Mouse (Mus musculus) intestine, postnatal 0 days (tissue): ENCODE data around the gene Scgb1b30. TPM values are rescaled to one million over a fixed set of nuclear protein-coding genes. Genes with fewer than 3 reads are reported as not detected.

Experiments
- ATAC-seq: fragments of 200-750 bp; cut with Nextera tagmentation; 2 replicates; pipeline ENCODE4 v1.8.0; 2017; ENCODE audit warnings: mild to moderate bottlenecking, moderate TSS enrichment, moderate library complexity
- H3K27ac ChIP-seq: fragments of 300-500 bp; sonication (generic); 2 replicates; pipeline ENCODE4 v1.5.1; 2014; ENCODE audit warnings: mild to moderate bottlenecking, low read depth, low read length, moderate library complexity
- H3K27me3 ChIP-seq: fragments of 300-500 bp; sonication (generic); replicated peaks from 2 replicates; pipeline ENCODE4 v1.6.1; 2014; ENCODE audit warnings: low read length, mixed read lengths; ENCODE audit not compliant: control insufficient read depth, insufficient read depth
- H3K36me3 ChIP-seq: fragments of 300-500 bp; sonication (generic); 2 replicates; pipeline ENCODE4 v1.6.1; 2014; ENCODE audit warnings: mild to moderate bottlenecking, moderate library complexity; ENCODE audit not compliant: control insufficient read depth, insufficient read depth
- H3K4me1 ChIP-seq: fragments of 300-500 bp; sonication (generic); replicated peaks from 2 replicates; pipeline ENCODE4 v1.6.1; 2014; ENCODE audit warnings: antibody characterized with exemption, low read length, mixed read lengths; ENCODE audit not compliant: control insufficient read depth, insufficient read depth
- H3K4me2 ChIP-seq: fragments of 300-500 bp; sonication (generic); replicated peaks from 2 replicates; pipeline ENCODE4 v1.6.1; 2014; ENCODE audit warnings: low read depth, mild to moderate bottlenecking, moderate library complexity
- H3K4me3 ChIP-seq: fragments of 300-500 bp; sonication (generic); 2 replicates; pipeline ENCODE4 v1.5.1; 2014; ENCODE audit warnings: low read depth, low read length
- H3K9ac ChIP-seq: fragments of 300-500 bp; sonication (generic); 2 replicates; pipeline ENCODE4 v1.6.1; 2014; ENCODE audit warnings: mild to moderate bottlenecking, low read depth, low read length
- H3K9me3 ChIP-seq: fragments of 300-500 bp; sonication (generic); 2 replicates; pipeline ENCODE4 v1.6.1; 2016; ENCODE audit warnings: mixed run types; ENCODE audit not compliant: control insufficient read depth
- CTCF ChIP-seq: sonication (generic); IDR thresholded peaks from 2 replicates; pipeline ENCODE4 v1.5.1; 2016; ENCODE audit warnings: low read depth, mild to moderate bottlenecking, control low read depth, antibody characterized with exemption, moderate library complexity
- WGBS: fragments of 180-500 bp; shearing (Covaris S2); extraction: QIAGEN DNeasy Blood & Tissue Kit; methylation state at CpG from one replicate; pipeline ENCODE4 v1.1.7; 2014; 5-methylcytosine and 5-hydroxymethylcytosine counted together
- polyA plus RNA-seq: library from polyadenylated mRNA; unstranded; fragments of >200 nt; fragmentation: Nextera tagmentation; extraction: Ambion mirVana; gene quantifications from 2 replicates; pipeline ENCODE4 v1.2.1, GENCODE M21; 2015

Gene Scgb1b30
- polyA plus RNA-seq, 1 experiment from 2014 or later: not detected

- H3K4me3 ChIP-seq: peak within 1 kb of the TSS; percentile 71
- no peak for TF ChIP-seq CTCF
- H3K9ac ChIP-seq: peak within 1 kb of the TSS; percentile 87
- H3K27me3 ChIP-seq: no peaks in the 10 kb centered on the region
- peak; percentile 80 for ATAC-seq
- WGBS: 2% methylated on average over 33 of the region's 65 CpGs
- H3K9me3 ChIP-seq: no peaks in the 10 kb centered on the region
- peak within 1 kb of the TSS; percentile 75 for H3K27ac ChIP-seq
- peak within 1 kb of the TSS; percentile 87 for H3K4me2 ChIP-seq
- H3K36me3 ChIP-seq: no peaks in the 10 kb centered on the region
- no peaks in the 10 kb centered on the region for H3K4me1 ChIP-seq
Measured at GRCm38 (mm10) chr7:34133117-34133762, 38.0 kb downstream of the Scgb1b30 start, which contains the start of gene Wtip. Gene Wtip, minus strand, starts transcription at chr7:34133268.

DNA sequence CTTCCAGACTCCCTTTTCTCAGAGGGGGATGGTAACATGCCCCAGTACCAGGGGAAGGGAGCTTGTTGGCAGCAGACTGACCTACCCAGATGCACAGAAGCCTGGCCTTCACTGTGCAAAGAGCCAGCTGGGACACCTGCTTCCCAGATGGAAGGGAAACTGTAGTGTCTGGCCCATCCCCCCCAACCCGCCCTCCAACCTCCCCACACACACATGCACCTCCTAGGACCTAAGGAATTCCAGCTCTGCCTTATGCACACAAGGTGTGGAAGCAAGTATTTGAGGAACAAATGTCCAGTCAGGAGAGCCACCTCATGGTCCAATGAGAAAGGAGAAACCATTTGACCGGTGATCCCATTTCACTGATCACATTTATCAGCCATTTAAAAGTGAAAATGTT lies 39.1 kb downstream of the Scgb1b30 start:
- WGBS: 56% methylated on average over 2 of the region's 2 CpGs
- no peak overlapping the region for H3K4me2 ChIP-seq
- H3K27me3 ChIP-seq: no peaks in the 10 kb centered on the region
- no peaks in the 10 kb centered on the region for H3K4me1 ChIP-seq
- no peaks in the 10 kb centered on the region for H3K9me3 ChIP-seq
- H3K4me3 ChIP-seq: no peak overlapping the region
- ATAC-seq: no peak
- no peak for TF ChIP-seq CTCF
- H3K9ac ChIP-seq: no peak overlapping the region
- no peaks in the 10 kb centered on the region for H3K36me3 ChIP-seq
- H3K27ac ChIP-seq: no peak overlapping the region

GRCm38 (mm10) chr7:34139493-34139892 lies 44.3 kb downstream of the Scgb1b30 start:
- peaks cover 44% of the 10 kb centered on the region for H3K36me3 ChIP-seq
- H3K9me3 ChIP-seq: no peaks in the 10 kb centered on the region
- no peak for ATAC-seq
- no peak overlapping the region for H3K4me3 ChIP-seq
- H3K27ac ChIP-seq: no peak overlapping the region
- H3K4me1 ChIP-seq: no peaks in the 10 kb centered on the region
- H3K27me3 ChIP-seq: no peaks in the 10 kb centered on the region
- no peak for TF ChIP-seq CTCF
- H3K4me2 ChIP-seq: no peak overlapping the region
- H3K9ac ChIP-seq: no peak overlapping the region
- 87% methylated on average over 6 of the region's 6 CpGs for WGBS

GRCm38 (mm10) chr7:34141123-34141522 lies 45.9 kb downstream of the Scgb1b30 start:
- no peak for TF ChIP-seq CTCF
- H3K4me2 ChIP-seq: no peak overlapping the region
- H3K27ac ChIP-seq: no peak overlapping the region
- H3K9me3 ChIP-seq: no peaks in the 10 kb centered on the region
- no peak overlapping the region for H3K4me3 ChIP-seq
- no peaks in the 10 kb centered on the region for H3K4me1 ChIP-seq
- no peak for ATAC-seq
- peaks cover 59% of the 10 kb centered on the region for H3K36me3 ChIP-seq
- H3K9ac ChIP-seq: no peak overlapping the region
- WGBS: 95% methylated on average over 13 of the region's 13 CpGs
- no peaks in the 10 kb centered on the region for H3K27me3 ChIP-seq

DNA sequence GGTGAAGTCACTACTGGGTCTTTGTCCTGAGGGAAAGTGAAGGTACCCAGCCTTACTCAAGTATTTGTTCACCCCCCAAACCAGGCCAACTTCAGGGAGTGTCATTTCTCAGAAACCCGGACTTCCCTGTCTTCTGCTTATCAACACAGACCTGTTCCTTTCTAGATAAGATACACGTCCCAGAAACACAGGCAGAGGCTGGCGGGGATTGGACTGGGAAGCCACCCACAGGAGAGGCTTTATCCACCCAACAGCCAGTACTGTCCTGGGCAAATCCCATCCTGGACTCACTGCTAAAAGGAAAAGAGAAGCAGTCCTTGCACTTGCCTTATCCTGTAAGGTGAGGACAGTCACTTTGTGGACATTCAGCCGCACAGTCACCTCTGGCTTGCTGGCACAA lies 52.0 kb downstream of the Scgb1b30 start:
- Histone ChIP-seq H3K4me3 (no peak overlapping the region), H3K4me2 (no peak overlapping the region), H3K4me1 (no peaks in the 10 kb centered on the region), H3K27ac (no peak overlapping the region; the same call in 1 of the 2 replicates), H3K9me3 (peaks cover 3% of the 10 kb centered on the region; the same call in 1 of the 2 replicates), H3K36me3 (peaks cover 95% of the 10 kb centered on the region), H3K27me3 (no peaks in the 10 kb centered on the region), H3K9ac (no peak overlapping the region)
- no peak for ATAC-seq
- TF ChIP-seq CTCF: no peak
- WGBS: 54% methylated on average over 4 of the region's 4 CpGs

Other genes starting within 250 kb of the Scgb1b30 start
- gene Scgb2b26, start 150.4 kb upstream of the Scgb1b30 start, polyA plus RNA-seq: not detected in 2 replicates
- gene Scgb2b27, start 81.5 kb upstream of the Scgb1b30 start, polyA plus RNA-seq: not detected in 2 replicates
- gene Scgb1b27, start 73.9 kb upstream of the Scgb1b30 start, polyA plus RNA-seq: not detected in 2 replicates
- gene Wtip, start 37.8 kb downstream of the Scgb1b30 start, polyA plus RNA-seq: 3.2 TPM in 2 replicates
- gene Uba2, start 74.2 kb downstream of the Scgb1b30 start, polyA plus RNA-seq: 50.2 and 50.8 TPM in 2 replicates
- gene Pdcd2l, start 101.2 kb downstream of the Scgb1b30 start, polyA plus RNA-seq: 26.3 and 26.7 TPM in 2 replicates
- gene Gpi1, start 134.9 kb downstream of the Scgb1b30 start, polyA plus RNA-seq: 179 and 180 TPM in 2 replicates
- not detected in 2 replicates for gene Gm6096, start 155.6 kb downstream of the Scgb1b30 start, polyA plus RNA-seq
- 18.6 and 21.2 TPM in 2 replicates for gene 4931406P16Rik, start 218.1 kb downstream of the Scgb1b30 start, polyA plus RNA-seq